Mouse (Mus musculus): ENCODE results near the gene Gatad2a. TPM values are rescaled to one million over a fixed set of nuclear protein-coding genes. Genes with fewer than 3 reads are reported as not detected.

The Gatad2a gene
- polyA plus RNA-seq (2015; fragmentation: Nextera tagmentation; extraction: Ambion mirVana): 26.2 and 26.8 TPM in 2 replicates

DNA sequence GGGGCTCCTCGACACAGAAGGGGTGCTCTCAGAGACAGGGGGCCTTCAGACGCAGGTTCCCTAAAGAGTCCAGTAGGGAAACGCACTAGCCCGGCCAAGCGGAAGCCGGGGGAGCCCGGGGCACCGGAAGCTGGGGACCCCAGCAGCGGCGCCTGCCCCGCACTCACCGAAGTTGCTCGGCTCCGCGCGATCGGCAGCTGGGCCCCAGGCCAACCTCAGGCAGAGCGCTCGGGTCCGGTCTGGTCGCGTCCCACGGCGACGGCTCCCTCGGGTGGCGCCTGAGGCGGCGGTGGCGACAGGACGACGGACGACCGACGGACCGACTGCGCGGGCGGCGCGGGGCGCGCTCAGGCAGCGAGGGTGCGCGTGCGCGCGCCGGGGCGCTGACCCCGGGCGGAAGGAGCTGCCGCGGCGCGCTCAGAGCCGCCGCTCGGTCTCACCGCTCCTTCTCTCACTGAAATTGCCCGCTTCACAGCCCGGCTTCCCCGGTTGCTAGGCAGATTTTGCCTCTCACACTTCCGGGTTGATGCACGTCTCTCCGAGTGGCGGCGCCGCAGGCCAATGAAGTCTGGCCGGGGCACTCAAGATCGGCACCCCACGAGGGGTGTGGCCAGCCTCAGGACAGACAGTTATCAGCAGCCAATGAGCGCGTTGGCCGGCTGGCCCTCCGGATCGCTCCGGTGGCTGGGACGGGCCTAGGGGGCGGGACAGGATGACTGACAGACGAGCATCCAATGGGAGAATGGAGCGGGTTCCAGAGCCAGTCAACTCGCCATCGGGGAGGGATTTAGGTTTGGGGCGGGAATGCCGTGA is at the start of gene Gatad2a:
TSS of gene Gatad2a (minus strand) at position 609 of the 813 bp plus-strand sequence.
- peak within 1 kb of the TSS; percentile 88 for H3K4me2 ChIP-seq (ENCODE audit: low read depth, low read length)
- H3K9ac ChIP-seq (ENCODE audit: low read length): peak within 1 kb of the TSS; percentile 94
- peak within 1 kb of the TSS; percentile 98 for H3K4me3 ChIP-seq (ENCODE audit: low read length)
- no peaks in the 10 kb centered on the region for H3K27me3 ChIP-seq (ENCODE audit: control insufficient read depth, insufficient read depth, low read length)
- H3K27ac ChIP-seq (ENCODE audit: low read length): peak within 1 kb of the TSS; percentile 90
- no peaks in the 10 kb centered on the region for H3K9me3 ChIP-seq (replicated peaks; ENCODE audit: control insufficient read depth, low read length)
- H3K4me1 ChIP-seq (ENCODE audit: control insufficient read depth, insufficient read depth, low read length): peaks cover 20% of the 10 kb centered on the region
- WGBS: under 1% methylated on average over 81 of the region's 87 CpGs
- H3K36me3 ChIP-seq (ENCODE audit: control insufficient read depth, insufficient read depth): 0 out of 2 replicates have a peak, but pooled peaks cover 2% of the 10 kb centered on the region
- ATAC-seq (replicated peaks; ENCODE audit: extremely low read depth, insufficient read depth, low FRiP score): peak; percentile 99

DNA sequence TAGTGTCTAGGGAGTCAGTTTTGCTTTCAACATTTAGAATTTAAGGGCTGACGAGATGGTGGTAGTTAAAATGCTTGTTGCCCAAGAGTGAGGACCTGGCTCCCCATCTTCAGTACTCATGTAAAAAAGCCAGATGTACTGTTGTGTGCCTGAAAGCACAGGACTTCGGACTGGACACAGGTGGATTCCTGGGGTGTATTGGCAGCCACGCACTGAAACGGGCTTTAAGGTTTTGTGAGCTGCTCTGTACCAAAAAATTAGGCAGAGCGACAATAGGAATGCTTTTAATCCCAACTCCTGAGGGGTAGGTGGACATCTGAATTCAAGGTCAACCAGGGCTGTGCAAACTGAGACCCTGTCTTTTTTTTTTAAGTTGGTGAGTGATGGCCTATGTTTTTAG is 47.8 kb upstream of the Gatad2a start:
- ATAC-seq (replicated peaks; ENCODE audit: extremely low read depth, insufficient read depth, low FRiP score): no peak
- Histone ChIP-seq H3K9me3 (replicated peaks; ENCODE audit: control insufficient read depth, low read length) (no peaks in the 10 kb centered on the region), H3K4me2 (ENCODE audit: low read depth, low read length) (no peak overlapping the region), H3K9ac (ENCODE audit: low read length) (no peak overlapping the region), H3K4me3 (ENCODE audit: low read length) (no peak overlapping the region), H3K36me3 (ENCODE audit: control insufficient read depth, insufficient read depth) (peaks cover 4% of the 10 kb centered on the region; the same call in 1 of the 2 replicates), H3K27me3 (ENCODE audit: control insufficient read depth, insufficient read depth, low read length) (no peaks in the 10 kb centered on the region), H3K27ac (ENCODE audit: low read length) (no peak overlapping the region), H3K4me1 (ENCODE audit: control insufficient read depth, insufficient read depth, low read length) (peaks cover 20% of the 10 kb centered on the region)
- 85% methylated on average over 5 of the region's 5 CpGs for WGBS

DNA sequence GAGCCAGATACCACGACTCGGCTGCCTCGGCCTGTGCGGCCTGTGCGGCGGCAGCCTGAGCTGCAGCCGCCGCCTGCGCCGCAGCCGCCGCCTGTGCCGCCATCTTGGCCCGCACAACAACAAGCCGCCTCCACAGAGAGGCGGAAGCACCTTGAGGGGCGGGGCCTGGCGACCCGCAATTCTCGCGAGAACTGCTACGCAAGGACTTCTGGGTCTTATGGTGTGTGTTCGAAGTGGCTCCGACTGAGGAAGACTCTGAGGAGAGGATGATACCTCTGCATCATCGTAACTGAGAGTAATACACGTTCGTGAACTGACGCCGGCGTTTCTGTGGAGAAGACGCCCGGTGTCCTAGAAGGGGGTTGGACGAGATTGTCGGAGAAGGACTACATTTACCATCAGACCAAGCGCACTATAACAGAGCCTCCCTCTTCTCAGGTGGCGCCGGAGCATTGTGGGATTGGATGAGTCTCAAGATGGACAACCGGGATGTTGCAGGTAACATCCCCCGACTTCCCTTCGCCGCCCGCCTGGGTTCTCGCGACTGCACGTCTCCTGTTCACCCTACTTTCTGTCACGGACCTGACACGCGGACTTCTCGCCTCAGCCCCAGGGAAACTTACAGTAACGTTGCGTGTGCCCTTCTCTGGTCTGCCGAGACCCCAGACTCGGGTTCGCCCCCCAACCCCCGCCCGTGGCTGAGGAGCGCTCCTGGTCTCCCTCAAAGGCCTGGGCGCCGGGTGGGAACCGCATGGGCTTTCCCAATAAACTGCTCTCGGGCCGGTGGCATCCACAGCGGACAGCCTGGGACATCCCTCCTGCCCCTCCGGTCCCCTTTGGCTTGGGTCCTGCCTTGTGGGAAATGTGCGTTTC is 46.6 kb upstream of the Gatad2a start, which contains the start of the genes Mau2 and Sugp1:
TSS of gene Mau2 (minus strand) at position 152 of the 873 bp plus-strand sequence.
TSS of gene Sugp1 (plus strand) at position 231 of the 873 bp plus-strand sequence.
- Histone ChIP-seq H3K4me3 (ENCODE audit: low read length) (peak within 1 kb of the TSS; percentile 100), H3K9me3 (replicated peaks; ENCODE audit: control insufficient read depth, low read length) (no peaks in the 10 kb centered on the region), H3K4me1 (ENCODE audit: control insufficient read depth, insufficient read depth, low read length) (peaks cover 20% of the 10 kb centered on the region), H3K27ac (ENCODE audit: low read length) (peak within 1 kb of the TSS; percentile 86), H3K9ac (ENCODE audit: low read length) (peak within 1 kb of the TSS; percentile 100), H3K4me2 (ENCODE audit: low read depth, low read length) (peak within 1 kb of the TSS; percentile 99), H3K27me3 (ENCODE audit: control insufficient read depth, insufficient read depth, low read length) (no peaks in the 10 kb centered on the region), H3K36me3 (ENCODE audit: control insufficient read depth, insufficient read depth) (no peaks in the 10 kb centered on the region)
- WGBS: under 1% methylated on average over 65 of the region's 65 CpGs
- ATAC-seq (replicated peaks; ENCODE audit: extremely low read depth, insufficient read depth, low FRiP score): peak; percentile 96

DNA sequence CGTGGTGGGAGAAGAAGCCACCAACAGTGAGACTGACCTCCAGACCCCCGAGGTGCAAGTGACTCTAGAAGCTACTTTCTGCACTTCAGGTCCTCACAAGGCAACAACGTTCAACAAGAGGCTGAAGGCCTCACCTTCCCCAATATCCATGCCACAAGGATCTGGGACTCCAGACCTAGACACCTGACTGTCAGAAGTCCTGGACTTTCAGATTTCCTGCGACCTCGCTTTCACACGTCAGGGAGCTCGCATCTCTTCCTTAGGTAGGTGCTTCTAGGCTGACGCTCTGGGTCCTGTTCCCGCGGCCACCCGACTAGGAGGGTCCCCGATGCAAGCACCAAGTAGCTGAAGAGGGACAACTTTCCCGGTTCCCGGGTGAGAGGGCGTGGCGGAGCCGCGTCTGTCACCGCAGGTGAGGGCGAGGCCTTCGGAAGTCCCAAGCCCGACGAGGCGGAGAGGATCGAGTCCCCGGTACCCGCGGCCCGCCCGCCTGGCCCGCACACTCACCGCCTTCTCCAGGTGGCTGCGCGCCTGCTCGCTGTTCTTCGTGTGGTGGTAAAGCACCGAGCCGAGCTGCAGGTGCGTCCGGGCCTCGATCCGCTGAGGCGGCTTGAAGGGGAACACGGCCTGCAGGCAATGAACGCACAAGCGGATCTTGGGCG is 45.8 kb upstream of the Gatad2a start:
- ATAC-seq (replicated peaks; ENCODE audit: extremely low read depth, insufficient read depth, low FRiP score): peak; percentile 15; the same call in 1 of the 2 replicates
- H3K9ac ChIP-seq (ENCODE audit: low read length): peak overlapping the region; percentile 100
- no peaks in the 10 kb centered on the region for H3K9me3 ChIP-seq (replicated peaks; ENCODE audit: control insufficient read depth, low read length)
- H3K27ac ChIP-seq (ENCODE audit: low read length): peak overlapping the region; percentile 86
- H3K27me3 ChIP-seq (ENCODE audit: control insufficient read depth, insufficient read depth, low read length): no peaks in the 10 kb centered on the region
- no peaks in the 10 kb centered on the region for H3K36me3 ChIP-seq (ENCODE audit: control insufficient read depth, insufficient read depth)
- peak overlapping the region; percentile 98 for H3K4me2 ChIP-seq (ENCODE audit: low read depth, low read length)
- H3K4me1 ChIP-seq (ENCODE audit: control insufficient read depth, insufficient read depth, low read length): peaks cover 20% of the 10 kb centered on the region
- WGBS: under 1% methylated on average over 47 of the region's 47 CpGs
- H3K4me3 ChIP-seq (ENCODE audit: low read length): peak overlapping the region; percentile 100

DNA sequence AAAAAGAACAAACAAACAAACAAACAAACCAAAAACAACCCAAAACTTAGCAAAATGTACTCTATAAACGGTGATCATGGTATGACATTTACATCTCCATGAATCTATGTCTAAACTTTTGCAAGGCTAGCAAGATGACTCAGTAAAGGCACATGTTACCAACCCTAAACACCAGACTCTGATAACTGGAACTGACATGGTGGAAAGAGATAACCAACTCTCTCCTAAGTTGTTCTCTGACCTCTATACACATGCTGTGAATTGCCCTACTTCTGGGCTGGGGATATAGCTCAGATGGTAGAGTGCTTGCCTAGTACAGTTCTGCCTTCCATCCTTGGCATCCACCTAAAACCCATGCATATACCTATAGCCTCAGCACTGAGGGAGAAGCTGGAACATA is 41.8 kb upstream of the Gatad2a start:
- no peak for ATAC-seq (replicated peaks; ENCODE audit: extremely low read depth, insufficient read depth, low FRiP score)
- WGBS: 92% methylated on average over 1 of the region's 1 CpGs
- no peaks in the 10 kb centered on the region for H3K9me3 ChIP-seq (replicated peaks; ENCODE audit: control insufficient read depth, low read length)

DNA sequence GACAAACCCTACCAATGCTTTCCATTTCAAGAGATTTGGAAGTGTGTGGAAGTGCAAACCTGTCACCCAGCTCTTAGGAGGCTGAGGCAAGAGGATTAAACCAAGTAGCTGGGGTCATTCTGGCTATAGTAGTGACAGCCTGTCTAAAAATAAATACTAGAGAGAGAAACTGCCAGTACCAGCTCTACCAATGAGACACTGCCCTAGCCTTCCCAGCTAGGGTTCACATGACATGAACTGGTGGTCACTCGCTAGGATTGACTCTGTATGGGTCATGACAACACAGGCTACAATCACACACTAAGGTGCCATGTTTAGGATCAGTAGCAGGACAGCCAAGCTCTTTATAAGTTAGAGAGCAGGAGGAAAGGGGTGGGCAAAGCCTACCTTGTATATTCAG is 34.1 kb upstream of the Gatad2a start:
- Histone ChIP-seq H3K4me3 (ENCODE audit: low read length) (no peak overlapping the region), H3K27me3 (ENCODE audit: control insufficient read depth, insufficient read depth, low read length) (no peaks in the 10 kb centered on the region), H3K9me3 (replicated peaks; ENCODE audit: control insufficient read depth, low read length) (no peaks in the 10 kb centered on the region), H3K9ac (ENCODE audit: low read length) (no peak overlapping the region), H3K4me1 (ENCODE audit: control insufficient read depth, insufficient read depth, low read length) (peaks cover 7% of the 10 kb centered on the region), H3K36me3 (ENCODE audit: control insufficient read depth, insufficient read depth) (peaks cover 49% of the 10 kb centered on the region), H3K27ac (ENCODE audit: low read length) (peak overlapping the region; percentile 6; the same call in 1 of the 2 replicates), H3K4me2 (ENCODE audit: low read depth, low read length) (no peak overlapping the region)
- no peak for ATAC-seq (replicated peaks; ENCODE audit: extremely low read depth, insufficient read depth, low FRiP score)
- WGBS: 45% methylated on average over 1 of the region's 1 CpGs

More for the DNA sequence above, 41.8 kb upstream of the Gatad2a start:
- H3K27me3 ChIP-seq (ENCODE audit: control insufficient read depth, insufficient read depth, low read length): no peaks in the 10 kb centered on the region
- H3K36me3 ChIP-seq (ENCODE audit: control insufficient read depth, insufficient read depth): no peaks in the 10 kb centered on the region; the same call in 1 of the 2 replicates
- no peak overlapping the region for H3K9ac ChIP-seq (ENCODE audit: low read length)
- no peak overlapping the region for H3K27ac ChIP-seq (ENCODE audit: low read length)
- no peak overlapping the region for H3K4me2 ChIP-seq (ENCODE audit: low read depth, low read length)
- no peak overlapping the region for H3K4me3 ChIP-seq (ENCODE audit: low read length)
- H3K4me1 ChIP-seq (ENCODE audit: control insufficient read depth, insufficient read depth, low read length): peaks cover 12% of the 10 kb centered on the region

DNA sequence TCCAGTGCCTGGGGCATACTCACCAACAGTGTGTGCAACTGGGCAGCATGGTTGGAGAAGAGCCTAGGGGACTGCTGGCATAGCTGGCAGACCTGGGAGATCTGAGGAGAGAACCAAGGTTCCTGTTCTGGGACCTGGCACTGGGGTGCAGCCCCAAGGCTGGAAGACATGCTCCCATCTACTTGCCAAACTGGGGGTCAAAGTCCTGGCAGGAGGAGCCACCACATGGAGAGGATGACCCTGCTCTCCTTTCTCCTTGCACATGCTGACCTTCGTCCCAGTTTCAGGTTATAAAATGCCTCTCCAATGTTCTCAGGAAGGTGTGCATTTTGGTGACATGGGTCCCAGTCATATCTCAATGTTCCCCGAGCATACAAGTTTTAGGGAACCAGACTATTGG is 30.0 kb upstream of the Gatad2a start:
- Histone ChIP-seq H3K27me3 (ENCODE audit: control insufficient read depth, insufficient read depth, low read length) (no peaks in the 10 kb centered on the region), H3K4me3 (ENCODE audit: low read length) (no peak overlapping the region), H3K9ac (ENCODE audit: low read length) (no peak overlapping the region), H3K4me1 (ENCODE audit: control insufficient read depth, insufficient read depth, low read length) (peaks cover 7% of the 10 kb centered on the region), H3K9me3 (replicated peaks; ENCODE audit: control insufficient read depth, low read length) (no peaks in the 10 kb centered on the region), H3K4me2 (ENCODE audit: low read depth, low read length) (no peak overlapping the region), H3K27ac (ENCODE audit: low read length) (no peak overlapping the region), H3K36me3 (ENCODE audit: control insufficient read depth, insufficient read depth) (peaks cover 84% of the 10 kb centered on the region)
- 82% methylated on average over 2 of the region's 2 CpGs for WGBS
- ATAC-seq (replicated peaks; ENCODE audit: extremely low read depth, insufficient read depth, low FRiP score): no peak

DNA sequence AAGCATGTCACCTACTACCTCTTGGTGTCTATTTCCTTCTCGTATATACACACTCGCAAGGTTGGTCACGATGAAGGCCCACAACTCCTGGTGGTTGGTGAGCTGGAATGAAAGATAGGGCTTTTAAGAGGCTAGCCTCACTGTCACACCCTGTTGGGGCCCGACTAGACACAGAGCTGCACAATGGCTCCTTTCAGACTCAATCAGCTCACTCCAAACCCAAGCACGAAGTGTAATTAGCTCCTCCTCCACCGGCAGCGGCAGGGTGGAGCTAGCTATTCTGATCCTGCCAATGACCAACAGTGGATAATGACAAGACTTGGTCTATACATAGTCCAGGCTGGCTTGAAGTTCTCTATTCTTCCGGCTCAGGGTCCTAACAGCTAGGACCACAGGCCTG is 27.4 kb upstream of the Gatad2a start:
- H3K9ac ChIP-seq (ENCODE audit: low read length): no peak overlapping the region
- H3K27ac ChIP-seq (ENCODE audit: low read length): no peak overlapping the region
- H3K4me3 ChIP-seq (ENCODE audit: low read length): no peak overlapping the region
- no peaks in the 10 kb centered on the region for H3K27me3 ChIP-seq (ENCODE audit: control insufficient read depth, insufficient read depth, low read length)
- peaks cover 91% of the 10 kb centered on the region for H3K36me3 ChIP-seq (ENCODE audit: control insufficient read depth, insufficient read depth)
- no peaks in the 10 kb centered on the region for H3K9me3 ChIP-seq (replicated peaks; ENCODE audit: control insufficient read depth, low read length)
- no peaks in the 10 kb centered on the region for H3K4me1 ChIP-seq (ENCODE audit: control insufficient read depth, insufficient read depth, low read length)
- 72% methylated on average over 8 of the region's 8 CpGs for WGBS
- no peak overlapping the region for H3K4me2 ChIP-seq (ENCODE audit: low read depth, low read length)
- ATAC-seq (replicated peaks; ENCODE audit: extremely low read depth, insufficient read depth, low FRiP score): no peak
